In the genomic region with DNA sequence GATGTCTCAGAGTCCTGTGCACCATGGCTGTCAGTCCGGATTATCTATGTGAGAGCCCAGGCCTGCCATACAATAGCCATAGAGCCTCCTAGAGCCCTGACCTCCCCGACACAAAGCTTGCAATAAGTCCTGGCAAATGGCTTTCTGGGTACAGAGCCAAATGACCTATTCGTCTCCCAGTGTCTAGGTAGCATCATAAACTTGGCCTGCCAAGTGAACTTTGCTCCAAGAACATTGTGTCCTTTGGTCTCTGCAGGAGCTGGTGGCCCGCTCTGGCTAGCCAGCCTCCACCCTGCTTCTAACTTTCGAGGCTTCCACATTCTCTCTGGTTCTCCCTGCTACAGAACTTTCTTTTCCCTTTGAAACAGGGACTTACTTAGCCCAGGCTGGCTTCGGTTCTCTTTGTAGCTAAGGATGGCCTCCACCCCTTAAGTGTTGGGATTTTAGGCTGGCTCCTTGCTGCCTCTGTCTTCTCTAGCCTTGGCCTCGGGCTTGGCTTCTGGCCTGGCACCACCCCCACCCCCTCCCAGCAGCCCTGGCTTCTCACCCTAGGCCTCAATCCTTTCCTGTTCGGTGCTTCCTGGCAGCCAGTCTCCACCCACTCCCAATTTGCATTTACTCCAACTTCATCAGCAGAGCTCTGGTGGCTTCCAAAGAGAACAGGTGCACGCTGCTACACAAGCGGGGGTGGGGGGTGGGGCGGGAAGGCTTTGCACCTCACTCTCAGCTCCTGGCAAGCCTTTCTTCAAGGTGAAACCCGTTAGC, we compare ENCODE assay signal across 13 mouse cellular contexts.
DNase-seq lines count a peak whose midpoint lies in the region; ATAC-seq lines count a peak whose summit lies in the region.
"Had no signal": no experiment of that assay in that cellular context is flagged by ENCODE, and none has a peak within 500 bp of the region (broad histone marks: within the 10 kb centered on the region; RNA-seq: fewer than 3 reads in every experiment).

No protein-coding gene starts in this region.

- intact Hi-C loops in left cerebral cortex, postnatal 4 days (cut with DNase I): no loop called here
- intact Hi-C loops in left cerebral cortex, postnatal 36 days (cut with DNase I): no loop called here

- peaks cover 40% of the 10 kb centered on the region for H3K4me1 ChIP-seq in embryonic facial prominence, embryonic 10.5 days
- H3K4me1 ChIP-seq: embryonic facial prominence, embryonic 12.5 days; midbrain, embryonic 12.5 days had no signal

- H3K9me3 ChIP-seq in embryonic facial prominence, embryonic 10.5 days: no peaks in the 10 kb centered on the region
- H3K9me3 ChIP-seq: embryonic facial prominence, embryonic 12.5 days; midbrain, embryonic 12.5 days; neural tube, embryonic 15.5 days had no signal

- H3K27ac ChIP-seq in embryonic facial prominence, embryonic 10.5 days (replicated peaks): no peak overlapping the region
- H3K27ac ChIP-seq: embryonic facial prominence, embryonic 12.5 days; midbrain, embryonic 12.5 days; neural tube, embryonic 15.5 days had no signal

- 26% methylated on average over 12 of the region's 12 CpGs for WGBS in large intestine, adult 2 months
- 51% methylated on average over 12 of the region's 12 CpGs for WGBS in embryonic facial prominence, embryonic 10.5 days

- H3K36me3 ChIP-seq in embryonic facial prominence, embryonic 10.5 days (replicated peaks): no peaks in the 10 kb centered on the region
- H3K36me3 ChIP-seq: embryonic facial prominence, embryonic 12.5 days; midbrain, embryonic 12.5 days; neural tube, embryonic 15.5 days had no signal

- peak; percentile 14 to 28 for DNase-seq in cerebellum, postnatal 25 days
- DNase-seq in left cerebral cortex, postnatal 4 days: peak; percentile 49
- no peak for DNase-seq in left cerebral cortex, postnatal 36 days (ENCODE audit: low spot score in 2 of 2)
- DNase-seq in R1 (ENCODE audit: low read depth, low spot score): peak; percentile 80
- DNase-seq in large intestine, adult 2 months (ENCODE audit: low read depth, low spot score): peak; percentile 4
- DNase-seq in left cerebral cortex, adult 9 months (ENCODE audit: low spot score in 2 of 2): no peak
- DNase-seq in embryonic facial prominence, embryonic 10.5 days (ENCODE audit: low spot score): no peak
- DNase-seq: lung, adult 2 months had no signal

- no peak overlapping the region for H3K4me3 ChIP-seq in embryonic facial prominence, embryonic 10.5 days
- H3K4me3 ChIP-seq: embryonic facial prominence, embryonic 12.5 days; midbrain, embryonic 12.5 days; neural tube, embryonic 15.5 days had no signal

- ATAC-seq in cerebellum, adult (ENCODE audit: insufficient number of reproducible peaks, low FRiP score, low TSS enrichment): no peak
- ATAC-seq: inflammation-experienced regulatory T-cells, adult 6 months had no signal

- H3K27me3 ChIP-seq in embryonic facial prominence, embryonic 10.5 days (replicated peaks; ENCODE audit: low read depth, poor library complexity, severe bottlenecking): peaks cover 50% of the 10 kb centered on the region
- H3K27me3 ChIP-seq: embryonic facial prominence, embryonic 12.5 days had no signal

Comparison
In these comparisons a context has a peak if more than half of its experiments do, and no peak if none do; other contexts are left out.
1. DNase-seq: peak in cerebellum, postnatal 25 days (2 of 2), left cerebral cortex, postnatal 4 days (single experiment), R1 (single experiment) and large intestine, adult 2 months (single experiment); none in left cerebral cortex, postnatal 36 days (0 of 2), left cerebral cortex, adult 9 months (0 of 2) and embryonic facial prominence, embryonic 10.5 days (single experiment).